26 mouse cellular contexts compared by ENCODE assay signal in the genomic region with DNA sequence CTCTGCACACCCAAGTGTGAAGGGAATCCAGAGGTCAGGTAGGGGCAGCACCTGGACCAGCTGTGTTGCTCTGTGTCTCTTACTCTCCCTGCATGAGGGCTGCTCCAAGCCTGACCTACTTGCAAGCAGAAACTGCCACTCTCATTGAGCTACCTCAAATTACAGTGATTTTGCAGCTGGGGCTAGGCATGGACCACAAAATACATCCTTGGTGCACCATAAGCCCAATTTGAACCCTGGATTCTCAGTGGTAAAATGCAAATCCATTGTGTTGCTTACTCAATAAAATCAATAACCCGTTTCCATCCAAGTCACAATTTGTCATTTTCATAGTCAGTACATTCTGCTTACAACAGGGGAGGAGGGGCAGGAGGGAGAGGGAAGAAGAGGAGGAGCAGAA. TPM values are rescaled to one million over a fixed set of nuclear protein-coding genes. Genes with fewer than 3 reads are reported as not detected.
DNase-seq lines count a peak whose midpoint lies in the region; ATAC-seq lines count a peak whose summit lies in the region.
"Had no signal": no experiment of that assay in that cellular context is flagged by ENCODE, and none has a peak within 500 bp of the region (broad histone marks: within the 10 kb centered on the region; RNA-seq: fewer than 3 reads in every experiment).

No protein-coding gene starts in this region.

- 0 out of 2 replicates have a peak, but pooled peaks have one; percentile 68 for ATAC-seq in embryonic facial prominence, embryonic 11.5 days (replicated peaks; ENCODE audit: insufficient number of reproducible peaks, low FRiP score, low TSS enrichment, low read depth)
- ATAC-seq: CD4-positive, CD25-positive, alpha-beta regulatory T cell, adult 4 months had no signal

- peak; percentile 77 for DNase-seq in heart, adult 11 months
- no peak for DNase-seq in heart, postnatal 36 days
- DNase-seq in retina, postnatal 1 day = peak; percentile 15
- DNase-seq in retina, embryonic 14.5 days (ENCODE audit: low spot score) = no peak
- DNase-seq in embryonic facial prominence, embryonic 11.5 days (ENCODE audit: low spot score) = peak; percentile 13
- DNase-seq in spleen, postnatal 4 days (ENCODE audit: low spot score in 2 of 2) = no peak
- DNase-seq in adrenal gland, adult 18-20 months (ENCODE audit: low spot score in 2 of 2) = no peak
- DNase-seq: cerebellum, adult 18-20 months; cerebellum, postnatal 25 days; gastrocnemius, postnatal 10 days; heart, adult 18-20 months; kidney, adult 9 months; kidney, postnatal 36 days; lung, postnatal 4 days; thymus, postnatal 14 days had no signal

- no peak overlapping the region for H3K9ac ChIP-seq in embryonic facial prominence, embryonic 11.5 days (replicated peaks; ENCODE audit: low read length)
- H3K9ac ChIP-seq: forebrain, embryonic 15.5 days; hindbrain, embryonic 15.5 days had no signal

- no peaks in the 10 kb centered on the region for H3K27me3 ChIP-seq in embryonic facial prominence, embryonic 11.5 days (ENCODE audit: control insufficient read depth, insufficient read depth, low read length)
- H3K27me3 ChIP-seq: forebrain, embryonic 15.5 days; hindbrain, embryonic 15.5 days had no signal

- H3K4me2 ChIP-seq in embryonic facial prominence, embryonic 11.5 days (ENCODE audit: low read depth, low read length) = no peak overlapping the region

- no peaks in the 10 kb centered on the region for H3K9me3 ChIP-seq in embryonic facial prominence, embryonic 11.5 days (replicated peaks; ENCODE audit: control insufficient read depth, low read length)
- H3K9me3 ChIP-seq: forebrain, embryonic 15.5 days; hindbrain, embryonic 15.5 days had no signal

- H3K4me1 ChIP-seq in embryonic facial prominence, embryonic 11.5 days (ENCODE audit: control insufficient read depth, insufficient read depth, low read length) = no peaks in the 10 kb centered on the region

- no peaks in the 10 kb centered on the region for H3K36me3 ChIP-seq in embryonic facial prominence, embryonic 11.5 days (replicated peaks; ENCODE audit: control insufficient read depth, insufficient read depth, low read depth, low read length)
- no peaks in the 10 kb centered on the region for H3K36me3 ChIP-seq in macrophage (ENCODE audit: inconsistent target)
- H3K36me3 ChIP-seq: forebrain, embryonic 15.5 days; hindbrain, embryonic 15.5 days had no signal

- no peak overlapping the region for H3K27ac ChIP-seq in embryonic facial prominence, embryonic 11.5 days (replicated peaks; ENCODE audit: low read depth, low read length)
- H3K27ac ChIP-seq in macrophage = peak overlapping the region; percentile 95
- H3K27ac ChIP-seq: forebrain, embryonic 15.5 days; hindbrain, embryonic 15.5 days had no signal

- 39% methylated on average over 1 of the region's 1 CpGs for whole genome bisulfite sequencing in embryonic facial prominence, embryonic 11.5 days
- WGBS in macrophage (ENCODE audit: missing documents) = 88% methylated on average over 1 of the region's 1 CpGs

- no peak overlapping the region for H3K4me3 ChIP-seq in embryonic facial prominence, embryonic 11.5 days (ENCODE audit: low read depth, low read length)
- H3K4me3 ChIP-seq in macrophage (ENCODE audit: inconsistent target) = no peak overlapping the region

- peaks cover 37% of the 10 kb centered on the region for H3K79me2 ChIP-seq in macrophage (ENCODE audit: inconsistent target)

- intact Hi-C loops in heart, postnatal 36 days (cut with DNase I) = loop anchor here (5.0 to 10.0 kb wide), 5 partner anchors 52 to 1270 kb away; a partner anchor contains a TSS

RNA-seq across cellular contexts. Expression of a gene that starts 59.9 kb away (rescaled TPM):
- not detected for total RNA-seq in heart, postnatal 36 days (2021)
- polyA plus RNA-seq in embryonic facial prominence, embryonic 11.5 days (2014; fragmentation: Nextera tagmentation; extraction: Ambion mirVana) = not detected in 2 replicates
- total RNA-seq in macrophage (2018; cell fraction: chromatin; rRNA removed) = not detected
- not detected for total RNA-seq in macrophage (2018; cell fraction: cytosol; rRNA removed)
- total RNA-seq in macrophage (2018; cell fraction: nucleus; rRNA removed) = not detected
- not detected in 3 replicates for polyA plus RNA-seq in macrophage (2018)
- not detected for total RNA-seq in adrenal gland, adult 18-20 months (2021)
- total RNA-seq: gastrocnemius, postnatal 10 days; heart, adult 18-20 months; heart, postnatal 25 days; left cerebral cortex, postnatal 25 days; midbrain, postnatal 0 days had no signal
- polyA plus RNA-seq: CD4-positive, CD25-positive, alpha-beta regulatory T cell, adult 4 months; forebrain, embryonic 15.5 days; heart, embryonic 14.5 days; hindbrain, embryonic 15.5 days; lung, embryonic 16.5 days; midbrain, postnatal 0 days; neural tube, embryonic 14.5 days; testis, adult 2 months had no signal

Comparison
In these comparisons a context has a peak if more than half of its experiments do, and no peak if none do; other contexts are left out.
1. DNase-seq: peak in heart, adult 11 months (single experiment), retina, postnatal 1 day (single experiment) and embryonic facial prominence, embryonic 11.5 days (single experiment); none in heart, postnatal 36 days (0 of 2), retina, embryonic 14.5 days (single experiment), spleen, postnatal 4 days (0 of 2) and adrenal gland, adult 18-20 months (0 of 2).